Mouse (Mus musculus): ENCODE results near the gene Szt2. TPM values are rescaled to one million over a fixed set of nuclear protein-coding genes. Genes with fewer than 3 reads are reported as not detected.

The Szt2 gene
- polyA plus RNA-seq, 1 experiment from 2014 or later, result 10.0 TPM

- ATAC-seq, result no peak
- H3K4me2 ChIP-seq, result no peak overlapping the region
- H3K4me1 ChIP-seq, result peaks cover 11% of the 10 kb centered on the region
- no peaks in the 10 kb centered on the region for H3K27me3 ChIP-seq
- no peak overlapping the region for H3K9ac ChIP-seq
- H3K27ac ChIP-seq, result no peak overlapping the region
- peaks cover 82% of the 10 kb centered on the region for H3K36me3 ChIP-seq (ENCODE audit: poor library complexity, severe bottlenecking)
- no peak overlapping the region for H3K4me3 ChIP-seq
- 96% methylated on average over 13 of the region's 13 CpGs for WGBS
- no peaks in the 10 kb centered on the region for H3K9me3 ChIP-seq (replicated peaks)
Measured at GRCm38 (mm10) chr4:118364641-118365040, 44.4 kb downstream of the Szt2 start.

GRCm38 (mm10) chr4:118363985-118364384 is 45.1 kb downstream of the Szt2 start:
- H3K4me2 ChIP-seq, result no peak overlapping the region
- no peaks in the 10 kb centered on the region for H3K9me3 ChIP-seq (replicated peaks)
- H3K4me3 ChIP-seq, result no peak overlapping the region
- peaks cover 17% of the 10 kb centered on the region for H3K4me1 ChIP-seq
- no peak overlapping the region for H3K27ac ChIP-seq
- peaks cover 75% of the 10 kb centered on the region for H3K36me3 ChIP-seq (ENCODE audit: poor library complexity, severe bottlenecking)
- WGBS, result 98% methylated on average over 3 of the region's 3 CpGs
- H3K9ac ChIP-seq, result no peak overlapping the region
- ATAC-seq, result no peak
- H3K27me3 ChIP-seq, result no peaks in the 10 kb centered on the region

GRCm38 (mm10) chr4:118362879-118363278 is 46.2 kb downstream of the Szt2 start:
- no peak overlapping the region for H3K9ac ChIP-seq
- peaks cover 17% of the 10 kb centered on the region for H3K4me1 ChIP-seq
- no peaks in the 10 kb centered on the region for H3K9me3 ChIP-seq (replicated peaks)
- H3K4me2 ChIP-seq, result no peak overlapping the region
- WGBS, result 92% methylated on average over 6 of the region's 6 CpGs
- H3K27ac ChIP-seq, result no peak overlapping the region
- ATAC-seq, result no peak
- H3K4me3 ChIP-seq, result no peak overlapping the region
- no peaks in the 10 kb centered on the region for H3K27me3 ChIP-seq
- H3K36me3 ChIP-seq (ENCODE audit: poor library complexity, severe bottlenecking), result peaks cover 64% of the 10 kb centered on the region

GRCm38 (mm10) chr4:118361451-118361850 is 47.6 kb downstream of the Szt2 start:
- Histone ChIP-seq H3K36me3 (ENCODE audit: poor library complexity, severe bottlenecking) (peaks cover 53% of the 10 kb centered on the region), H3K27me3 (no peaks in the 10 kb centered on the region), H3K27ac (peak overlapping the region; percentile 10; the same call in 1 of the 2 replicates), H3K4me3 (no peak overlapping the region), H3K4me2 (no peak overlapping the region), H3K9me3 (replicated peaks) (no peaks in the 10 kb centered on the region), H3K4me1 (peaks cover 17% of the 10 kb centered on the region), H3K9ac (no peak overlapping the region)
- WGBS, result 87% methylated on average over 5 of the region's 5 CpGs
- no peak for ATAC-seq

GRCm38 (mm10) chr4:118359896-118360720 is 49.0 kb downstream of the Szt2 start:
- ATAC-seq, result peak; percentile 82
- H3K4me3 ChIP-seq, result peak overlapping the region; percentile 61
- 2% methylated on average over 54 of the region's 54 CpGs for WGBS
- H3K9ac ChIP-seq, result peak overlapping the region; percentile 86
- peaks cover 40% of the 10 kb centered on the region for H3K36me3 ChIP-seq (ENCODE audit: poor library complexity, severe bottlenecking)
- H3K27me3 ChIP-seq, result no peaks in the 10 kb centered on the region
- peak overlapping the region; percentile 83 for H3K27ac ChIP-seq
- H3K4me2 ChIP-seq, result peak overlapping the region; percentile 90
- H3K4me1 ChIP-seq, result peaks cover 17% of the 10 kb centered on the region
- no peaks in the 10 kb centered on the region for H3K9me3 ChIP-seq (replicated peaks)

GRCm38 (mm10) chr4:118359211-118359895 is 49.7 kb downstream of the Szt2 start:
- Histone ChIP-seq H3K4me3 (peak overlapping the region; percentile 61), H3K9ac (peak overlapping the region; percentile 86), H3K4me2 (peak overlapping the region; percentile 90), H3K27ac (peak overlapping the region; percentile 83), H3K36me3 (ENCODE audit: poor library complexity, severe bottlenecking) (peaks cover 32% of the 10 kb centered on the region), H3K27me3 (no peaks in the 10 kb centered on the region), H3K9me3 (replicated peaks) (no peaks in the 10 kb centered on the region), H3K4me1 (peaks cover 17% of the 10 kb centered on the region)
- WGBS, result 14% methylated on average over 21 of the region's 21 CpGs
- ATAC-seq, result peak; percentile 16; the same call in 1 of the 2 replicates

GRCm38 (mm10) chr4:118358159-118358895 is 50.7 kb downstream of the Szt2 start:
- Histone ChIP-seq H3K9me3 (replicated peaks) (no peaks in the 10 kb centered on the region), H3K4me3 (no peak overlapping the region), H3K36me3 (ENCODE audit: poor library complexity, severe bottlenecking) (peaks cover 22% of the 10 kb centered on the region), H3K4me1 (peaks cover 17% of the 10 kb centered on the region), H3K27me3 (no peaks in the 10 kb centered on the region), H3K27ac (no peak overlapping the region), H3K9ac (no peak overlapping the region), H3K4me2 (no peak overlapping the region)
- WGBS, result 90% methylated on average over 17 of the region's 17 CpGs
- no peak for ATAC-seq

GRCm38 (mm10) chr4:118357504-118357903 is 51.6 kb downstream of the Szt2 start:
- H3K4me2 ChIP-seq, result no peak overlapping the region
- no peaks in the 10 kb centered on the region for H3K9me3 ChIP-seq (replicated peaks)
- no peaks in the 10 kb centered on the region for H3K27me3 ChIP-seq
- peaks cover 14% of the 10 kb centered on the region for H3K36me3 ChIP-seq (ENCODE audit: poor library complexity, severe bottlenecking)
- WGBS, result 91% methylated on average over 8 of the region's 8 CpGs
- H3K9ac ChIP-seq, result no peak overlapping the region
- no peak for ATAC-seq
- no peak overlapping the region for H3K4me3 ChIP-seq
- peaks cover 17% of the 10 kb centered on the region for H3K4me1 ChIP-seq
- no peak overlapping the region for H3K27ac ChIP-seq

GRCm38 (mm10) chr4:118356738-118357137 is 52.3 kb downstream of the Szt2 start:
- Histone ChIP-seq H3K4me1 (peaks cover 20% of the 10 kb centered on the region), H3K27ac (no peak overlapping the region), H3K9me3 (replicated peaks) (no peaks in the 10 kb centered on the region), H3K27me3 (no peaks in the 10 kb centered on the region), H3K9ac (no peak overlapping the region), H3K4me2 (no peak overlapping the region), H3K4me3 (no peak overlapping the region), H3K36me3 (ENCODE audit: poor library complexity, severe bottlenecking) (peaks cover 6% of the 10 kb centered on the region)
- ATAC-seq, result no peak
- 88% methylated on average over 6 of the region's 6 CpGs for WGBS

GRCm38 (mm10) chr4:118354289-118354688 is 54.8 kb downstream of the Szt2 start:
- H3K4me2 ChIP-seq, result no peak overlapping the region
- H3K27ac ChIP-seq, result no peak overlapping the region
- H3K36me3 ChIP-seq (ENCODE audit: poor library complexity, severe bottlenecking), result no peaks in the 10 kb centered on the region
- no peak for ATAC-seq
- H3K4me1 ChIP-seq, result peaks cover 9% of the 10 kb centered on the region
- H3K4me3 ChIP-seq, result no peak overlapping the region
- no peaks in the 10 kb centered on the region for H3K9me3 ChIP-seq (replicated peaks)
- 71% methylated on average over 3 of the region's 3 CpGs for WGBS
- H3K9ac ChIP-seq, result no peak overlapping the region
- H3K27me3 ChIP-seq, result no peaks in the 10 kb centered on the region

GRCm38 (mm10) chr4:118353689-118354088 is 55.4 kb downstream of the Szt2 start:
- H3K4me1 ChIP-seq, result 0 out of 2 replicates have a peak, but pooled peaks cover 6% of the 10 kb centered on the region
- ATAC-seq, result no peak; the same call in 1 of the 2 replicates
- 64% methylated on average over 6 of the region's 6 CpGs for WGBS
- no peaks in the 10 kb centered on the region for H3K27me3 ChIP-seq
- H3K27ac ChIP-seq, result no peak overlapping the region
- no peak overlapping the region for H3K4me2 ChIP-seq
- H3K36me3 ChIP-seq (ENCODE audit: poor library complexity, severe bottlenecking), result no peaks in the 10 kb centered on the region
- no peak overlapping the region for H3K9ac ChIP-seq
- H3K9me3 ChIP-seq (replicated peaks), result no peaks in the 10 kb centered on the region
- no peak overlapping the region for H3K4me3 ChIP-seq

GRCm38 (mm10) chr4:118351828-118352227 is 57.2 kb downstream of the Szt2 start:
- Histone ChIP-seq H3K36me3 (ENCODE audit: poor library complexity, severe bottlenecking) (no peaks in the 10 kb centered on the region), H3K4me3 (no peak overlapping the region), H3K9me3 (replicated peaks) (no peaks in the 10 kb centered on the region), H3K4me1 (0 out of 2 replicates have a peak, but pooled peaks cover 6% of the 10 kb centered on the region), H3K27me3 (no peaks in the 10 kb centered on the region), H3K4me2 (no peak overlapping the region), H3K9ac (no peak overlapping the region), H3K27ac (no peak overlapping the region)
- WGBS, result 72% methylated on average over 3 of the region's 3 CpGs
- peak; percentile 58; the same call in 1 of the 2 replicates for ATAC-seq
